Mouse (Mus musculus): Measurements from ENCODE around the gene Siva1. TPM values are rescaled to one million over a fixed set of nuclear protein-coding genes. Genes with fewer than 3 reads are reported as not detected.

Siva1 gene
- polyA plus RNA-seq, 1 experiment from 2014 or later: 222 TPM

DNA sequence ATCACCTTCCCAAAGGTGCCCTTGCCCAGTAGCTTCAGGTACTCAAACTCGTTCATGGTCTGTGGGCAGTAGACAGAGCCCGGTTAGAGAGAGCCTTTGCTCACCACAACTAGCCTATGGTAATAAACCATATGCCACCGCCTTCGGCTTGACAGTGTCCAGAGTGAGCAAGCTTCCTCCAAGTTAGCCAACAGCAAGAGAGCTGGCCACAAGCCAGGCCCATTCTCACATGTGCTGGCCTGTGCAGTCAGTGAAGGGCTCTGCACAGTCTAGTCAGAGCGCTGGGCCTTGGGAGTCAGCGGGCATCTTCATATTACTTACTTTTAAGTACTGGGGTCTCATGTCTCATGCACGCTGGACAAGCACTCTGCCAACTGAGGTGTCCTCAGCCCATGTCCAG, 14.1 kb downstream of the Siva1 start:
- H3K4me1 ChIP-seq (replicated peaks; ENCODE audit: control insufficient read depth, insufficient read depth, low read length): peaks cover 9% of the 10 kb centered on the region
- no peak for ATAC-seq (replicated peaks; ENCODE audit: low FRiP score)
- WGBS: 90% methylated on average over 7 of the region's 7 CpGs
- no peak overlapping the region for H3K4me3 ChIP-seq (ENCODE audit: low read depth, low read length)
- no peak overlapping the region for H3K9ac ChIP-seq (ENCODE audit: low read depth, low read length)
- peaks cover 66% of the 10 kb centered on the region for H3K36me3 ChIP-seq (ENCODE audit: control insufficient read depth, insufficient read depth, low read length)
- no peak overlapping the region for H3K27ac ChIP-seq (ENCODE audit: low read depth, low read length)
- DNase-seq (ENCODE audit: low spot score): no peak
- no peak overlapping the region for H3K4me2 ChIP-seq
- H3K27me3 ChIP-seq (replicated peaks; ENCODE audit: control insufficient read depth, insufficient read depth, low read length): no peaks in the 10 kb centered on the region
- no peaks in the 10 kb centered on the region for H3K9me3 ChIP-seq (ENCODE audit: control insufficient read depth, low read length)

DNA sequence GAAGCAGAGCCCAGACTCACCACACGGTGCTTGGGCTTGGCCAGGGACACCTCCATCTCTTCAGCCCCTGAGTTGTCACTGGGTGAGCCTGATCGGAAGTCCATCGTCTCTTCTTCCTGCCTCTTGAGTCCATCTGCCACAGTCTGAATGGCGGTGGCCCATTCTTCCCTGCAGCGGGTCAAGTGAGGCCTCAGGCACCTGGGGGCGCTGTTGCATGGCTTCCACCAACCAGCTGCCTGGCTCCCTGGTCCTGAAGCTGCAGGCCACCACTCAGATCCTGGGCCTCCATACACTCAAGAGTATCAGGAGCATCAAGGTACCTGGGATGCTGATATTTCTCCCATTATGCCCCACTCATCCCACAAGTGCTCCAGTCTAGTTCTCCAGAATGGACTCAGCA, 14.6 kb downstream of the Siva1 start:
- H3K9me3 ChIP-seq (ENCODE audit: control insufficient read depth, low read length): no peaks in the 10 kb centered on the region
- no peak overlapping the region for H3K4me2 ChIP-seq
- no peak overlapping the region for H3K27ac ChIP-seq (ENCODE audit: low read depth, low read length)
- DNase-seq (ENCODE audit: low spot score): no peak
- no peak overlapping the region for H3K4me3 ChIP-seq (ENCODE audit: low read depth, low read length)
- H3K9ac ChIP-seq (ENCODE audit: low read depth, low read length): no peak overlapping the region
- no peaks in the 10 kb centered on the region for H3K27me3 ChIP-seq (replicated peaks; ENCODE audit: control insufficient read depth, insufficient read depth, low read length)
- ATAC-seq (replicated peaks; ENCODE audit: low FRiP score): no peak
- H3K4me1 ChIP-seq (replicated peaks; ENCODE audit: control insufficient read depth, insufficient read depth, low read length): peaks cover 9% of the 10 kb centered on the region
- 88% methylated on average over 6 of the region's 6 CpGs for WGBS
- H3K36me3 ChIP-seq (ENCODE audit: control insufficient read depth, insufficient read depth, low read length): peaks cover 67% of the 10 kb centered on the region

DNA sequence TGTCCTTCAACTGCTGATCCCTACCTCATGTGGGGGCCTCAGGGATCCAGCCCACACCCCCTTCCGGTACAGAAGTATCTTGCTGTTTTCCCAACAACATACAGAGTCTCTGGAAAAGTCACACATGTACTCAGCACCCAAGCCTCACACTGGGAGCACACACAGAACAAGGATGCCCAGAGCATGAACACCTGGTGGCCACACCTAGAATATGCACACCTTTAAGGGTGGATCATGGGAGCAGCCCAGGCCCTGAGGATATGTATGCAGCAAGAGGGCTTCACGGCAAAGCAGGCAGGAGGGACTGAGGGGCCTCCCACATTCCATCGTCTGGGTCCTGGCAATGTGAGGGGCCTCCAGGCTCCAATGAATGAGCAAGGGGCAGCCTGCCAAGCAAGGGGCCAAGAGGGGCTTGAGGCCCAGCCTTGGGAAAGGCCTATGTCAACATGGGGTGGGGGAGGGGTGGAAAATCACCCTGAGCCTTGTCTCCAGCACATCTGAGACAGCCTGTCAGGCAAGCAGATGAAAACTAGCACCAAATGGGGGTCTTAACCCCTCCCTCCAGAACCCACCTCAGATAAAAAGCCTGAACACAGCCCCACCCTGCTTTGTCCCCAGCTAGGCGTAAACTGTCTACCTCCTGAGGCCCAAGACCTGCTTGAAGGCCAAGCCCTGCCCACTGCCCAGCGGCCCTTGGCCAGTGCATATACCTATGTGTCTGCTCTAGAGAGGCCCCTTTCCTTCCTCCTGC, 16.3 kb downstream of the Siva1 start:
- Histone ChIP-seq H3K9me3 (ENCODE audit: control insufficient read depth, low read length) (no peaks in the 10 kb centered on the region), H3K36me3 (ENCODE audit: control insufficient read depth, insufficient read depth, low read length) (peaks cover 68% of the 10 kb centered on the region), H3K4me1 (replicated peaks; ENCODE audit: control insufficient read depth, insufficient read depth, low read length) (peaks cover 9% of the 10 kb centered on the region), H3K4me2 (no peak overlapping the region), H3K27ac (ENCODE audit: low read depth, low read length) (peak overlapping the region; percentile 62), H3K4me3 (ENCODE audit: low read depth, low read length) (no peak overlapping the region), H3K27me3 (replicated peaks; ENCODE audit: control insufficient read depth, insufficient read depth, low read length) (no peaks in the 10 kb centered on the region), H3K9ac (ENCODE audit: low read depth, low read length) (no peak overlapping the region)
- ATAC-seq (replicated peaks; ENCODE audit: low FRiP score) (peak; percentile 18; the same call in 1 of the 2 replicates), DNase-seq (ENCODE audit: low spot score) (no peak)
- 61% methylated on average over 5 of the region's 5 CpGs for WGBS

GRCm38 (mm10) chr12:112661327-112661605, 16.8 kb downstream of the Siva1 start:
- DNase-seq (ENCODE audit: low spot score) (no peak), ATAC-seq (replicated peaks; ENCODE audit: low FRiP score) (no peak)
- peak overlapping the region; percentile 62 for H3K27ac ChIP-seq (ENCODE audit: low read depth, low read length)
- H3K27me3 ChIP-seq (replicated peaks; ENCODE audit: control insufficient read depth, insufficient read depth, low read length): no peaks in the 10 kb centered on the region
- H3K4me3 ChIP-seq (ENCODE audit: low read depth, low read length): no peak overlapping the region
- H3K4me1 ChIP-seq (replicated peaks; ENCODE audit: control insufficient read depth, insufficient read depth, low read length): peaks cover 9% of the 10 kb centered on the region
- H3K9me3 ChIP-seq (ENCODE audit: control insufficient read depth, low read length): no peaks in the 10 kb centered on the region
- no peak overlapping the region for H3K9ac ChIP-seq (ENCODE audit: low read depth, low read length)
- peaks cover 63% of the 10 kb centered on the region for H3K36me3 ChIP-seq (ENCODE audit: control insufficient read depth, insufficient read depth, low read length)
- 85% methylated on average over 3 of the region's 3 CpGs for WGBS
- H3K4me2 ChIP-seq: no peak overlapping the region

GRCm38 (mm10) chr12:112661851-112662250, 17.4 kb downstream of the Siva1 start:
- Histone ChIP-seq H3K36me3 (ENCODE audit: control insufficient read depth, insufficient read depth, low read length) (peaks cover 58% of the 10 kb centered on the region), H3K4me3 (ENCODE audit: low read depth, low read length) (no peak overlapping the region), H3K9ac (ENCODE audit: low read depth, low read length) (no peak overlapping the region), H3K27me3 (replicated peaks; ENCODE audit: control insufficient read depth, insufficient read depth, low read length) (no peaks in the 10 kb centered on the region), H3K4me2 (no peak overlapping the region), H3K9me3 (ENCODE audit: control insufficient read depth, low read length) (no peaks in the 10 kb centered on the region), H3K4me1 (replicated peaks; ENCODE audit: control insufficient read depth, insufficient read depth, low read length) (peaks cover 9% of the 10 kb centered on the region), H3K27ac (ENCODE audit: low read depth, low read length) (no peak overlapping the region)
- DNase-seq (ENCODE audit: low spot score) (no peak), ATAC-seq (replicated peaks; ENCODE audit: low FRiP score) (no peak)
- 85% methylated on average over 9 of the region's 9 CpGs for WGBS

GRCm38 (mm10) chr12:112663303-112663702, 18.8 kb downstream of the Siva1 start:
- no peaks in the 10 kb centered on the region for H3K27me3 ChIP-seq (replicated peaks; ENCODE audit: control insufficient read depth, insufficient read depth, low read length)
- ATAC-seq (replicated peaks; ENCODE audit: low FRiP score) (no peak), DNase-seq (ENCODE audit: low spot score) (no peak)
- no peak overlapping the region for H3K4me2 ChIP-seq
- peaks cover 52% of the 10 kb centered on the region for H3K36me3 ChIP-seq (ENCODE audit: control insufficient read depth, insufficient read depth, low read length)
- no peaks in the 10 kb centered on the region for H3K9me3 ChIP-seq (ENCODE audit: control insufficient read depth, low read length)
- H3K4me3 ChIP-seq (ENCODE audit: low read depth, low read length): no peak overlapping the region
- H3K4me1 ChIP-seq (replicated peaks; ENCODE audit: control insufficient read depth, insufficient read depth, low read length): peaks cover 9% of the 10 kb centered on the region
- 91% methylated on average over 11 of the region's 11 CpGs for WGBS
- no peak overlapping the region for H3K9ac ChIP-seq (ENCODE audit: low read depth, low read length)
- no peak overlapping the region for H3K27ac ChIP-seq (ENCODE audit: low read depth, low read length)

GRCm38 (mm10) chr12:112663716-112664115, 19.2 kb downstream of the Siva1 start:
- no peaks in the 10 kb centered on the region for H3K27me3 ChIP-seq (replicated peaks; ENCODE audit: control insufficient read depth, insufficient read depth, low read length)
- WGBS: 90% methylated on average over 12 of the region's 12 CpGs
- H3K4me2 ChIP-seq: no peak overlapping the region
- no peaks in the 10 kb centered on the region for H3K9me3 ChIP-seq (ENCODE audit: control insufficient read depth, low read length)
- no peak overlapping the region for H3K4me3 ChIP-seq (ENCODE audit: low read depth, low read length)
- H3K36me3 ChIP-seq (ENCODE audit: control insufficient read depth, insufficient read depth, low read length): peaks cover 52% of the 10 kb centered on the region
- peaks cover 12% of the 10 kb centered on the region for H3K4me1 ChIP-seq (replicated peaks; ENCODE audit: control insufficient read depth, insufficient read depth, low read length)
- H3K9ac ChIP-seq (ENCODE audit: low read depth, low read length): no peak overlapping the region
- ATAC-seq (replicated peaks; ENCODE audit: low FRiP score) (no peak), DNase-seq (ENCODE audit: low spot score) (no peak)
- no peak overlapping the region for H3K27ac ChIP-seq (ENCODE audit: low read depth, low read length)

GRCm38 (mm10) chr12:112664124-112664523, 19.6 kb downstream of the Siva1 start:
- Histone ChIP-seq H3K4me1 (replicated peaks; ENCODE audit: control insufficient read depth, insufficient read depth, low read length) (peaks cover 15% of the 10 kb centered on the region), H3K27me3 (replicated peaks; ENCODE audit: control insufficient read depth, insufficient read depth, low read length) (no peaks in the 10 kb centered on the region), H3K4me3 (ENCODE audit: low read depth, low read length) (no peak overlapping the region), H3K4me2 (no peak overlapping the region), H3K9me3 (ENCODE audit: control insufficient read depth, low read length) (no peaks in the 10 kb centered on the region), H3K36me3 (ENCODE audit: control insufficient read depth, insufficient read depth, low read length) (peaks cover 51% of the 10 kb centered on the region), H3K9ac (ENCODE audit: low read depth, low read length) (no peak overlapping the region), H3K27ac (ENCODE audit: low read depth, low read length) (no peak overlapping the region)
- 65% methylated on average over 2 of the region's 2 CpGs for WGBS
- ATAC-seq (replicated peaks; ENCODE audit: low FRiP score) (no peak), DNase-seq (ENCODE audit: low spot score) (no peak)

- Histone ChIP-seq H3K4me1 (replicated peaks; ENCODE audit: control insufficient read depth, insufficient read depth, low read length) (peaks cover 15% of the 10 kb centered on the region), H3K4me3 (ENCODE audit: low read depth, low read length) (no peak overlapping the region), H3K27ac (ENCODE audit: low read depth, low read length) (no peak overlapping the region), H3K9me3 (ENCODE audit: control insufficient read depth, low read length) (no peaks in the 10 kb centered on the region), H3K9ac (ENCODE audit: low read depth, low read length) (no peak overlapping the region), H3K36me3 (ENCODE audit: control insufficient read depth, insufficient read depth, low read length) (peaks cover 52% of the 10 kb centered on the region), H3K4me2 (no peak overlapping the region), H3K27me3 (replicated peaks; ENCODE audit: control insufficient read depth, insufficient read depth, low read length) (no peaks in the 10 kb centered on the region)
- ATAC-seq (replicated peaks; ENCODE audit: low FRiP score) (no peak), DNase-seq (ENCODE audit: low spot score) (no peak)
- 78% methylated on average over 5 of the region's 5 CpGs for WGBS
These were observed 20.2 kb downstream of the Siva1 start for GRCm38 (mm10) chr12:112664656-112665055.
